Mouse (Mus musculus) subcutaneous adipose tissue, adult 2 months (tissue): ENCODE results near the gene Bcorl1. TPM values are rescaled to one million over a fixed set of nuclear protein-coding genes. Genes with fewer than 3 reads are reported as not detected.

Experiments
- polyA plus RNA-seq: library from polyadenylated mRNA; depleted of rRNA; stranded (reverse); fragments of >200 nt; gene quantifications from 2 replicates; pipeline ENCODE4 v1.2.3, GENCODE M21; 2012; ENCODE audit warnings: low replicate concordance; rRNA removed

The Bcorl1 gene
- polyA plus RNA-seq = 4.6 and 8.1 TPM in 2 replicates

DNA sequence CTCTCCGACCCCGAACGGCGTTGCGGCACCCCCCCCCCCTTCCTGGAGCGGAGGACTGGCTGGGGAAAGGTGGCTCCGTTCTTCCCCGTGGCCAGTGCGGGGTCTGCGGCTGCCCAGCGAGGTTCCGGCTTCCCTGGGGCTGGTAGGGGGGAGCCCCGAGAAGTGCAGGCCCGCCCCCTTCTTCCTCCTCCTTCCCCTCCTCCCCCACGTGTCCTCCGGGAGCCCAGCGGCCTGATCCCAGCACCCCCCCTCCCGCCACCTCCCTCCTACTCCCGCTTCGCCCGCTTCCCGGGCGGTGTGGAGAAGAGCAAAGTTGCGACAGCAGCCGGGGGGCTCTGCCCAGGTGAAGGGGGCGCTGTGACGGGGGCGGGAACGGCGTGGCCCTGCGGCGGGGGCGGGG is at the start of gene Bcorl1:
Gene Bcorl1, plus strand, starts transcription at position 218 of the 400 bp plus-strand sequence.

Other genes with a start within 250 kb of the Bcorl1 start
- 4.2 and 10.4 TPM in 2 replicates for gene Xpnpep2, start 232.6 kb upstream of the Bcorl1 start, polyA plus RNA-seq
- 4.9 and 8.7 TPM in 2 replicates for gene Sash3, start 194.9 kb upstream of the Bcorl1 start, polyA plus RNA-seq
- 25.7 and 34.7 TPM in 2 replicates for gene Zdhhc9, start 132.5 kb upstream of the Bcorl1 start, polyA plus RNA-seq
- 2.5 and 5.1 TPM in 2 replicates for gene Utp14a, start 84.5 kb upstream of the Bcorl1 start, polyA plus RNA-seq
- 12.7 and 22.8 TPM in 2 replicates for gene Elf4, start 121.8 kb downstream of the Bcorl1 start, polyA plus RNA-seq
- 26.0 and 29.4 TPM in 2 replicates for gene Aifm1, start 172.2 kb downstream of the Bcorl1 start, polyA plus RNA-seq
- gene Rab33a, start 177.9 kb downstream of the Bcorl1 start, polyA plus RNA-seq = 0.53 and 1.5 TPM in 2 replicates